ENCODE assay signal across 17 mouse cellular contexts in genomic region chr16:36553624-36554023, GRCm38 (mm10). TPM values are rescaled to one million over a fixed set of nuclear protein-coding genes. Genes with fewer than 3 reads are reported as not detected.
DNase-seq lines count a peak whose midpoint lies in the region; ATAC-seq and TF ChIP-seq lines count a peak whose summit lies in the region.
"Had no signal": no experiment of that assay in that cellular context is flagged by ENCODE, and none has a peak within 500 bp of the region (broad histone marks: within the 10 kb centered on the region; RNA-seq: fewer than 3 reads in every experiment).

No protein-coding gene starts in this region.

- no peaks in the 10 kb centered on the region for H3K79me2 ChIP-seq in heart, adult 2 months (replicated peaks; ENCODE audit: control insufficient read depth, insufficient read depth, low read length)

- WGBS in heart, adult 2 months = 90% methylated on average over 3 of the region's 3 CpGs
- 91% methylated on average over 3 of the region's 3 CpGs for WGBS in lung, embryonic 14.5 days
- 92% methylated on average over 3 of the region's 3 CpGs for whole genome bisulfite sequencing in bone marrow, adult 2 months

- H3K9me3 ChIP-seq in lung, embryonic 14.5 days (ENCODE audit: low read depth, low read length) = peaks cover 5% of the 10 kb centered on the region; the same call in 1 of the 2 replicates

- H3K9ac ChIP-seq in heart, adult 2 months (ENCODE audit: low read depth, low read length) = no peak overlapping the region
- H3K9ac ChIP-seq in lung, embryonic 14.5 days = no peak overlapping the region
- H3K9ac ChIP-seq: embryonic facial prominence, embryonic 15.5 days; limb, embryonic 12.5 days had no signal

- no peak overlapping the region for H3K4me3 ChIP-seq in heart, adult 2 months
- no peak overlapping the region for H3K4me3 ChIP-seq in lung, embryonic 14.5 days (ENCODE audit: low read depth, low read length)
- H3K4me3 ChIP-seq in bone marrow, adult 2 months (replicated peaks; ENCODE audit: control insufficient read depth, low read depth, low read length) = no peak overlapping the region
- H3K4me3 ChIP-seq: embryonic facial prominence, embryonic 15.5 days; limb, embryonic 12.5 days had no signal

- ATAC-seq in lung, embryonic 14.5 days (ENCODE audit: insufficient read depth) = no peak
- ATAC-seq: forebrain, embryonic 14.5 days; intestine, embryonic 16.5 days had no signal

- TF ChIP-seq CTCF in heart, adult 2 months (IDR thresholded peaks at IDR 0.05) = peak; percentile 49
- peak; percentile 45 for TF ChIP-seq CTCF in lung, embryonic 14.5 days (IDR thresholded peaks at IDR 0.05; ENCODE audit: low read depth)
- peak; percentile 32; the same call in 1 of the 2 replicates for TF ChIP-seq CTCF in bone marrow, adult 2 months (IDR thresholded peaks at IDR 0.05; ENCODE audit: control insufficient read depth, insufficient read depth, low read length)

- TF ChIP-seq EP300 in heart, adult 2 months (IDR thresholded peaks at IDR 0.05; ENCODE audit: insufficient read depth, low read depth, low read length) = no peak

- no peak for TF ChIP-seq POLR2A in heart, adult 2 months (IDR thresholded peaks at IDR 0.05; ENCODE audit: insufficient read depth, low read depth, low read length)
- TF ChIP-seq POLR2A in bone marrow, adult 2 months (IDR thresholded peaks at IDR 0.05; ENCODE audit: borderline replicate concordance, control insufficient read depth, low read depth, low read length) = no peak

- no peaks in the 10 kb centered on the region for H3K27me3 ChIP-seq in heart, adult 2 months (ENCODE audit: control insufficient read depth, insufficient read depth, low read length)
- no peaks in the 10 kb centered on the region for H3K27me3 ChIP-seq in lung, embryonic 14.5 days (ENCODE audit: insufficient read depth, low read length)
- H3K27me3 ChIP-seq: embryonic facial prominence, embryonic 15.5 days had no signal

- no peaks in the 10 kb centered on the region for H3K4me1 ChIP-seq in heart, adult 2 months (ENCODE audit: control insufficient read depth, insufficient read depth, low read length)
- H3K4me1 ChIP-seq in lung, embryonic 14.5 days (ENCODE audit: insufficient read depth) = no peaks in the 10 kb centered on the region
- H3K4me1 ChIP-seq in bone marrow, adult 2 months (ENCODE audit: control insufficient read depth, insufficient read depth, low read length) = no peaks in the 10 kb centered on the region
- H3K4me1 ChIP-seq: embryonic facial prominence, embryonic 15.5 days; limb, embryonic 12.5 days had no signal

- intact Hi-C loops in heart, adult 2 months (cut with DNase I) = no loop called here
- intact Hi-C loops in left cerebral cortex, postnatal 14 days (cut with DNase I) = no loop called here

- DNase-seq in heart, adult 2 months = no peak
- no peak for DNase-seq in heart, adult 9 months (ENCODE audit: low spot score in 2 of 2)
- DNase-seq in lung, embryonic 14.5 days = no peak
- DNase-seq in lung, postnatal 4 days = no peak
- DNase-seq in B cell, adult 2 months = peak; percentile 40 to 43
- no peak for DNase-seq in ovary, postnatal 36 days (ENCODE audit: low spot score)
- DNase-seq in left cerebral cortex, postnatal 14 days (ENCODE audit: low spot score in 2 of 2) = no peak
- DNase-seq: cerebellum, postnatal 36 days; heart, postnatal 36 days; right cerebral cortex, postnatal 4 days had no signal

- H3K4me2 ChIP-seq in lung, embryonic 14.5 days = no peak overlapping the region
- H3K4me2 ChIP-seq: embryonic facial prominence, embryonic 15.5 days; limb, embryonic 12.5 days had no signal

- H3K27ac ChIP-seq in heart, adult 2 months = no peak overlapping the region
- no peak overlapping the region for H3K27ac ChIP-seq in lung, embryonic 14.5 days (ENCODE audit: low read depth)
- H3K27ac ChIP-seq in bone marrow, adult 2 months (ENCODE audit: control insufficient read depth, insufficient read depth, low read depth, low read length, poor library complexity) = no peak overlapping the region
- H3K27ac ChIP-seq: embryonic facial prominence, embryonic 15.5 days; limb, embryonic 12.5 days; macrophage had no signal

- H3K36me3 ChIP-seq in heart, adult 2 months (ENCODE audit: control insufficient read depth, insufficient read depth, low read length) = no peaks in the 10 kb centered on the region
- H3K36me3 ChIP-seq in lung, embryonic 14.5 days (ENCODE audit: insufficient read depth) = no peaks in the 10 kb centered on the region
- H3K36me3 ChIP-seq: embryonic facial prominence, embryonic 15.5 days; limb, embryonic 12.5 days had no signal

RNA-seq across cellular contexts. Expression of gene Casr, which starts 8.3 kb away (rescaled TPM):
- under 1 TPM in 1 of 2 experiments, not detected in 1; 0.05 TPM for total RNA-seq in heart, adult 2 months (2021)
- not detected in 2 replicates for polyA plus RNA-seq in heart, adult 2 months (2012; rRNA removed)
- 0.08 TPM in 1 of 2 replicates, not detected in the other for polyA plus RNA-seq in lung, embryonic 14.5 days (2014; fragmentation: Nextera tagmentation; extraction: Ambion mirVana)
- not detected in 2 replicates for polyA plus RNA-seq in bone marrow, adult 2 months (2011; ENCODE audit: insufficient read depth, insufficient read length, low replicate concordance, missing spikeins)
- total RNA-seq in left cerebral cortex, postnatal 14 days (2021) = 1 to 10 TPM; 3.3 to 7.1 TPM
- total RNA-seq: neutrophil, adult 5-6 weeks had no signal
- polyA plus RNA-seq: forebrain, embryonic 14.5 days; intestine, embryonic 16.5 days; macrophage had no signal

Comparison
In these comparisons a context has a peak if more than half of its experiments do, and no peak if none do; other contexts are left out.
1. DNase-seq: peak in B cell, adult 2 months (2 of 2); none in heart, adult 2 months (0 of 2), heart, adult 9 months (0 of 2), lung, embryonic 14.5 days (single experiment), lung, postnatal 4 days (0 of 2), ovary, postnatal 36 days (single experiment) and left cerebral cortex, postnatal 14 days (0 of 2).
2. Peak in every context shown above with its lines, with median percentiles within 50 percentile points of each other: CTCF ChIP-seq.